Mouse (Mus musculus): Measurements from ENCODE around the gene Olfr746. TPM values are rescaled to one million over a fixed set of nuclear protein-coding genes. Genes with fewer than 3 reads are reported as not detected.

Olfr746 gene
- not detected for polyA plus RNA-seq (2017; shearing (Covaris generic))

DNA sequence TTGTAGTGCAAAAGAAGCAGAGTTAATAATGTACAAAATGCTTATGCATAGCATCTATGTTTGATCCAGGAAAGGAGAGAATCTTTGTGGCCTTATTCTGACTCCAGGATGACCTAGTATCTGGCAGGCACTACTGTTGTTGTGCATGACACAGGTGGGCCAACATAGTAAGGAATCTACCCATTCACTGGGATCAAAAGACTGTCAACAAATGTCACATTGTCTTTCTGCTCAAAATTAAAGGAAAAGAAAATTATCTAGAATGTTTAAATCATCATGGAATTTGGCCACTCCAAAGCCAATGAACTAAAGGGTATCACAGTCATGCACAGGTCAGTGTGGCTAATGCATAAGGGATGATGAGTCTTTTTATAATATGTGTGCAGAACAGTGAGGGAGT is at the start of gene Olfr746:
TSS of gene Olfr746 (plus strand) at position 301 of the 400 bp plus-strand sequence.

DNA sequence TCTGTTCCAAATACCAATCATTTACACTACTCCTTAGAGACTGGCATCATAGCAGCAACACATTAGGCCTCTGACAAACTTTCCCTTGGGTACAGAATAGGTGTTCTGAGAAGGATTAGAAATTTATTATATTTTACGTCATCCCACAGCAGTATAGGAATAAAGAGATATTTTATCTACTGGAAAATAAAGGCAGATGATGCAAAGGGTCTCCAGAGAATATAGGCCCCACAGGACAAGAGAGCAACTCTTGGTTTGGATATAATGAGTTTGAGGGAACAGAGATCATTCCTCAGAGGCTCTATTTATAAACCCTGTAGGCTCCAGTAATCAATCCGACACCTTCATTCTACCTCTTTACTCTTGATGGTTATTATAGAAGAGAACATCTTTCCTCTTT is 32.3 kb upstream of the Olfr746 start, which contains the start of gene Olfr744:
TSS of gene Olfr744 (plus strand) at position 301 of the 400 bp plus-strand sequence.

DNA sequence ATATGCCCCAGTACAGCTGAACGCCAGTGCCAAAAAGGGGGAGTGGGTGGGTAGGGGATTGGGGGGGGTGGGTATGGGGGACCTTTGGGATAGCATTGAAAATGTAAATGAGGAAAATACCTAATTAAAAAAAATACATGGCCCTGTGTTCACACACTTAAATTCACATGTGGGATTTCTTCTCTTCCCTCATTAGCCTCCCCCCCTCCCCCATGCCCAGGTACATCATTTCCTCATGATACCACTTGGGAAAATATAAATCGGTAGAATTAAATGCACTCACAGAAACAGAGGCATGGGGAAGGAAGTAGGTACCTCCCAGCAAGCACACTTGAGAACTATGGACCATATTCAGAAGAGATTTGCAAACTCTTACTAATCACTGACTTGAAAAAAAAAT is 7.8 kb upstream of the Olfr746 start, which contains the start of gene Olfr745:
TSS of gene Olfr745 (plus strand) at position 301 of the 400 bp plus-strand sequence.

DNA sequence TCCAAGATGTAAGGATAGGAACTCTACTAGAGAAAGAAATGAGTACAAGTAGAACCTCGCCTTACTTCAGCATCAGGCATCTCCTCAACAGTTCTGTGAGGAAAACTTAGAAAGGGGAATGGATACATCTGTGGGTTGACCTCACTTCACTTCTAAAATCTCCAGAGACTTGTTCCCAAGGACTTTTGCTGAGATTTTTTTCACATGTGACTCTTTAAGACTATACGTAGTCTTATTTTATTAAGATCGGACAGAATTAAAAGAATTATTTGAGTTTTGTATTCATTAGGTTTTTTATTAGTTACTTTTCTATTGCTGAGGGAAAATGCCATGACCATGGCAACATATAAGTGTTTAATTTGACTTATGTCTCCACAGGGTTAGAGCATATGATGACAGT is 46.2 kb downstream of the Olfr746 start, which contains the start of gene Olfr747:
TSS of gene Olfr747 (minus strand) at position 101 of the 400 bp plus-strand sequence.

Other genes starting within 250 kb of the Olfr746 start
- gene Olfr738, start 239.5 kb upstream of the Olfr746 start, polyA plus RNA-seq (2017; shearing (Covaris generic)): not detected
- gene Olfr739, start 228.5 kb upstream of the Olfr746 start, polyA plus RNA-seq (2017; shearing (Covaris generic)): not detected
- not detected for gene Olfr740, start 201.5 kb upstream of the Olfr746 start, polyA plus RNA-seq (2017; shearing (Covaris generic))
- not detected for gene Olfr741, start 174.3 kb upstream of the Olfr746 start, polyA plus RNA-seq (2017; shearing (Covaris generic))
- gene Olfr742, start 143.5 kb upstream of the Olfr746 start, polyA plus RNA-seq (2017; shearing (Covaris generic)): not detected
- not detected for gene Olfr743, start 125.2 kb upstream of the Olfr746 start, polyA plus RNA-seq (2017; shearing (Covaris generic))
- gene Olfr744, start 32.2 kb upstream of the Olfr746 start, polyA plus RNA-seq (2017; shearing (Covaris generic)): not detected
- not detected for gene Olfr745, start 7.7 kb upstream of the Olfr746 start, polyA plus RNA-seq (2017; shearing (Covaris generic))
- not detected for gene Olfr747, start 46.1 kb downstream of the Olfr746 start, polyA plus RNA-seq (2017; shearing (Covaris generic))
- 0.14 TPM for gene Olfr748, start 60.3 kb downstream of the Olfr746 start, polyA plus RNA-seq (2017; shearing (Covaris generic))
- gene Olfr749, start 98.0 kb downstream of the Olfr746 start, polyA plus RNA-seq (2017; shearing (Covaris generic)): 0.37 TPM
- 67.1 TPM for gene Ttc5, start 138.4 kb downstream of the Olfr746 start, polyA plus RNA-seq (2017; shearing (Covaris generic))
- gene Ccnb1ip1, start 160.6 kb downstream of the Olfr746 start, polyA plus RNA-seq (2017; shearing (Covaris generic)): not detected
- gene Parp2, start 160.8 kb downstream of the Olfr746 start, polyA plus RNA-seq (2017; shearing (Covaris generic)): 49.1 TPM
- gene Tep1, start 223.5 kb downstream of the Olfr746 start, polyA plus RNA-seq (2017; shearing (Covaris generic)): 12.7 TPM